Mouse (Mus musculus) cerebral cortex, adult 2 months (tissue): Measurements from ENCODE around the gene Sec62.

Source experiments
- WGBS: fragments of 180-500 bp; shearing (Covaris S2); methylation state at CpG from one replicate; pipeline ENCODE4 v1.1.7; 2018; 5-methylcytosine and 5-hydroxymethylcytosine counted together

The Sec62 gene

GRCm38 (mm10) chr3:30831848-30832606 lies 39.4 kb downstream of the Sec62 start:
- WGBS: 86% methylated on average over 15 of the region's 15 CpGs

GRCm38 (mm10) chr3:30833254-30833653 lies 40.6 kb downstream of the Sec62 start:
- WGBS: 85% methylated on average over 3 of the region's 3 CpGs

- WGBS: 88% methylated on average over 2 of the region's 2 CpGs
Observed at GRCm38 (mm10) chr3:30845755-30846154, 53.1 kb downstream of the Sec62 start.

DNA sequence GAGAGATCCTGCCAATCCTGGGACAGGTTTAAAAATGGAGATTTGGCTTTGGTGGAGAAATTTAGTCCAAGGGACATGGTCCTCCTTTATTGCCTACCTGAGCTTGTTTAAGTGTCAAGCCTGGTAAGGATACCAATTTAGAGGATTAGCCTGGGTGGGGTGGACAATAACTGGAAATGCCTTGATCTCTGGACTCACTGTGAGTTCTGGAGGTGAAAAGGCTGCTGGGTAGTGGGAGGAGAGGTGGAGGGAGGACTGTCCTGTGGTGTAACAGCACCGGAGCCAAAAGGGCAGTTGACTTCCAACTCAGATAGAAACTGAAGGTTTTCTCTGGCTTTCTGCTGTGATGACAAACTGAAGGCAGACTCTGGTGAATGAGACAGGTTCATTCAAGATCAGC lies 54.7 kb downstream of the Sec62 start:
- WGBS: 69% methylated on average over 1 of the region's 1 CpGs

- WGBS: 90% methylated on average over 6 of the region's 6 CpGs
Observed at GRCm38 (mm10) chr3:30851422-30851821, 58.7 kb downstream of the Sec62 start.

DNA sequence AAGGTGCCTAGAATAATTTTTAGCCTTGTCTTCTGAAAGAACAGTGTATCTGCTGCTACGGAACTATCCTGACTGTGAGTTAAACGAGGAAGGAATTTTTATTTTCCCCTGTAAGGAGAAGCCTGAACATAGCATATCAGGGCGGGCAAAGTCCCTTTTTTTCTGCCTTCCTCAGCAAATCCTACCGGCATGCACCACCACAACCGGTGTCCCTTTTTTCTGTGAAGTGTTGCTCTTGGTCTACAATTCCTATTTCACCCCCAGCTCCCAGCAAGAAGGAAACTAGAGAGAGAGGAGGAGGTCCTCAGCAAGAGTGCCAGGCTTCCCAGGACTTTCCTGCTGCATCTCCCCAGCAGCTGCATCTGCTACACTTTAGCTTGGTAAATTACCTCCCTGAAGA lies 60.9 kb downstream of the Sec62 start:
- WGBS: 85% methylated on average over 5 of the region's 5 CpGs

DNA sequence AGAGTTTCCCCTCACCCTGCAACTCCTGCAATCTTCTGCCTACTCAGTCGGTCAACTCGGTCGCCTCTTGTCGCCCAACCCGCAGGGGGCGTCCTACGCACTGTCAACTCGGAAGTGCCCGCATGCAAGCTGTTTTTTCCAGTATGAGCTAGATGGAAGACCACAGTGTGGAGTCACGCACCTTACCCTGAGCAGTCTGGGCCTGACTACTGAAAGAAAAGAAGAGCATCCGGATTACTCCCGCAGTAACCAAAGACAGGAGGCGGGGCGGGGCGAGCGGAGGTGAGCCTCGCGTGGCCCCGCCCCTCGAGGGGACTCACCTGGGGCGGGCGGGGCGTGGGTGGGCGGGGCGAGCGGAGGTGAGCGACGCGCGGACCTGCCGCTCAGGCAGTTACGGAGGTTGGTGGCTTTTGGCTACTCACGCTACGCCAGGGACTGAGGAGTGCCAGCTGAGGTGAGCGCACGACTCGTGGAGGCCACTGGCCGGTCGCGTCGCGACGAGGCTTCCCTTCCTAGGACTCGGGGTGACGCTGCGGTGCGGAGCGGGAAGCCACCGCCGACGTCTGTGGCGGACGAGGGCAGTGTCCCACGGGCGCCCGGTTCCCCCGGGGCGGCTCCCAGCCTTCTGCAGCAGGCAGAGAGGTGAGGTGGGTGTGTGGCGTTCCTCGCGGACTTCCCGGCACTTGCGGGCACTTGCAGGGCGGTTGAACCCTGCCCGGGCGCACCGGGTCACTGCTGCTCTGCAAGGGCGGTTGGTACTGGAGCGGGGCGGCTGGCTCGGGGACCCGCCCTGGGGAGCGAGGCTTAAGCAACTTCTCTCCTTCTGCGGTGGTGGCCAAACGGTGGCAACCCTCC lies 63.2 kb downstream of the Sec62 start, which contains the start of gene Gpr160:
Gene Gpr160 (plus strand): TSS at position 347 of the 855 bp plus-strand sequence.
- 1% methylated on average over 75 of the region's 75 CpGs for WGBS

GRCm38 (mm10) chr3:30859599-30859998 lies 66.9 kb downstream of the Sec62 start:
- 96% methylated on average over 8 of the region's 8 CpGs for WGBS

DNA sequence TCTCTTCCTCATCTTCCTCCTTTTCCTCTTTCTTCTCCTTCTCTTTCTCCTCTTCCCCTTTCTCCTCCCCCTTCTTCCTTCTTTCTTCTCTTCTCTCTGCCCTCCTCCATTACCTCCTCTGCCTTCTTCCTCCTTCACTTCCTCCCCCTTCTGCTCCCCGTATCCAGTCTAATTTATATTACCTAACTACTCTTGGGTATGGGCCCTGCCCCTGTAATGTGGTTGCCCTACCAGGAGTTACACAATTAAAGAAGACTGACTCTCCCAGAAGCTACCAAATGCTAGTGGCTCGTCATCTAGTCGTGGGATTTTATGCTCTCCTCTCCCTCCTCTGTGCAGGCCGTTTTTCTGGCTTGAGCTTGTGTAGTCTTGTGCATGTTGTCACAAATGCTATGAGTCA lies 68.0 kb downstream of the Sec62 start:
- WGBS: 88% methylated on average over 4 of the region's 4 CpGs

DNA sequence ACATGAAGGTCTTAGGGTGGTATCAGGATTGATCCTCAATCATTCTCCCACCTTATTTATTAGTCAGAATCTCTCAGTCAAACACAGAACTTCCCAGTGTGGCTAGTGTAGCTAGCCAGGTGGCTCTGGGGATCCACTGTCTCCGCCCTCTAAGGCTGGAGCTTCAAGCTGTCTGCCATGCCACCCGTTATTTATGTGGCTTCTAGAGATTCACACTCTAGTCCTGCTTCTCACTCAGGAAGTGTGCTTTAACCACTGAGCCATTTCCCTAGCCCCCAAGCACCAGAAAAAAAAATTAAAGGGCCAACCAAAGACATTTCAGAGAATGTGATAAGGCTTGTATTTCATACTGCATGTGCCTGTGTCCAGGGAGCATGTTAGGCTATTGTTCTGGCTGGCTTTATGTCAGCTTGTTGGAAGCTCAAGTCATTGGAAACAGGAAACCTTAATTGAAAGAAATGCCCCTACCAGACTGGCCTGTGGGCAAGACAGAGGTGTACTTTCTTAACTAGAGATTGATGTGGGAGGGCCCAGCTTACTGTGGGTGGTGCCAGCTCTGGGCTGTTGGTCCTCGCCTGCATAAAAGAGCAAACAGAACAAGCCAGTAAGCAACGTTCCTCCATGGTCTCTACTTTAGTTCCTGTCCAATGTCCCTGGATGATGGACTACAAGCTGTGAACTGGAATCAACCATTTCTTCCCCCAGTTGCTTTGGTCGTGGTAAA lies 71.2 kb downstream of the Sec62 start:
- 74% methylated on average over 5 of the region's 5 CpGs for WGBS

- 84% methylated on average over 1 of the region's 1 CpGs for WGBS
Observed at GRCm38 (mm10) chr3:30864640-30865039, 72.0 kb downstream of the Sec62 start.

GRCm38 (mm10) chr3:30868176-30868575 lies 75.5 kb downstream of the Sec62 start:
- WGBS: 92% methylated on average over 5 of the region's 5 CpGs

- 91% methylated on average over 5 of the region's 5 CpGs for WGBS
Observed at GRCm38 (mm10) chr3:30868625-30869024, 76.0 kb downstream of the Sec62 start.

GRCm38 (mm10) chr3:30869995-30870394 lies 77.3 kb downstream of the Sec62 start:
- WGBS: 74% methylated on average over 1 of the region's 1 CpGs
